Mouse (Mus musculus): Measurements from ENCODE around the gene Gm49358. TPM values are rescaled to one million over a fixed set of nuclear protein-coding genes. Genes with fewer than 3 reads are reported as not detected.

Gene Gm49358
- total and polyA plus RNA-seq, 3 experiments, result 2.0 TPM; not detected in 2

GRCm38 (mm10) chr10:86781641-86782040 lies 17.9 kb downstream of the Gm49358 start:
- Histone ChIP-seq H3K9ac (ENCODE audit: insufficient read depth, low read depth) (no peak overlapping the region), H3K27ac (ENCODE audit: insufficient read depth, low read depth) (no peak overlapping the region), H3K4me2 (ENCODE audit: insufficient read depth, low read depth, poor library complexity, severe bottlenecking) (no peak overlapping the region), H3K9me3 (replicated peaks; ENCODE audit: low read length) (no peaks in the 10 kb centered on the region), H3K4me1 (ENCODE audit: control insufficient read depth in 1 of 2, insufficient read depth in 2 of 2) (peaks cover 5 to 54% of the 10 kb centered on the region in 2 experiments; a peak in 3 of 4 replicates), H3K79me2 (replicated peaks; ENCODE audit: control insufficient read depth, extremely low read depth, insufficient read depth, poor library complexity, severe bottlenecking) (peaks cover 32% of the 10 kb centered on the region), H3K27me3 (replicated peaks) (no peaks in the 10 kb centered on the region), H3K4me3 (replicated peaks in 1 of 3; ENCODE audit: low read depth in 2 of 3, low read length in 2 of 3, poor library complexity in 1 of 3) (no peak overlapping the region), H3K36me3 (replicated peaks in 1 of 2; ENCODE audit: control insufficient read depth in 1 of 2, insufficient read depth in 1 of 2, low read length in 1 of 2) (peaks cover 0 to 2% of the 10 kb centered on the region in 2 experiments)
- in situ Hi-C loops (cut with MboI; ENCODE audit: low pct_ligation_motif_present, low pct_unique_long_range_greater_than_20kb, low sequenced_read_pairs) (no loop called here), dilution Hi-C loops (cut with MboI; ENCODE audit: extremely low pct_ligation_motif_present, extremely low pct_unique_long_range_greater_than_20kb, low sequenced_read_pairs) (no loop called here)
- DNase-seq (ENCODE audit: extremely low read depth), result no peak
- no peak for TF ChIP-seq NELFE (IDR thresholded peaks at IDR 0.05; ENCODE audit: low read depth, low read length)
- TF ChIP-seq CHD2 (IDR thresholded peaks at IDR 0.05; ENCODE audit: low read length), result no peak
- TF ChIP-seq JUND (conservative IDR thresholded peaks at IDR 0.05; ENCODE audit: low read depth, low read length), result no peak
- no peak for TF ChIP-seq MAX (IDR thresholded peaks at IDR 0.05; ENCODE audit: low read length)
- no peak for TF ChIP-seq SMC3 (IDR thresholded peaks at IDR 0.05; ENCODE audit: low read depth, low read length)
- no peak for TF ChIP-seq ZMIZ1 (IDR thresholded peaks at IDR 0.05; ENCODE audit: low read depth, low read length)
- no peak for TF ChIP-seq CHD1 (IDR thresholded peaks at IDR 0.05; ENCODE audit: low read depth, low read length)
- TF ChIP-seq ELF1 (IDR thresholded peaks at IDR 0.05; ENCODE audit: low read depth, low read length), result no peak
- no peak for TF ChIP-seq ETS1 (conservative IDR thresholded peaks at IDR 0.05; ENCODE audit: low read depth, low read length)
- no peak for TF ChIP-seq MEF2A (IDR thresholded peaks at IDR 0.05; ENCODE audit: borderline replicate concordance, low read depth, low read length)

- dilution Hi-C loops (cut with MboI; ENCODE audit: extremely low pct_ligation_motif_present, extremely low pct_unique_long_range_greater_than_20kb, low sequenced_read_pairs), result no loop called here
- TF ChIP-seq MEF2A (IDR thresholded peaks at IDR 0.05; ENCODE audit: borderline replicate concordance, low read depth, low read length), result no peak
- TF ChIP-seq RAD21 (IDR thresholded peaks at IDR 0.05; ENCODE audit: low read depth, low read length), result no peak
- no peak for TF ChIP-seq ZNF384 (IDR thresholded peaks at IDR 0.05; ENCODE audit: low read depth, low read length)
- no peak for TF ChIP-seq ETS1 (conservative IDR thresholded peaks at IDR 0.05; ENCODE audit: low read depth, low read length)
- no peak for TF ChIP-seq EP300 (IDR thresholded peaks at IDR 0.05; ENCODE audit: low read length)
- no peak for DNase-seq (ENCODE audit: extremely low read depth)
- no peaks in the 10 kb centered on the region for H3K27me3 ChIP-seq (replicated peaks)
- peaks cover 0 to 4% of the 10 kb centered on the region in 2 experiments for H3K36me3 ChIP-seq (replicated peaks in 1 of 2; ENCODE audit: control insufficient read depth in 1 of 2, insufficient read depth in 1 of 2, low read length in 1 of 2)
- H3K79me2 ChIP-seq (replicated peaks; ENCODE audit: control insufficient read depth, extremely low read depth, insufficient read depth, poor library complexity, severe bottlenecking), result peaks cover 37% of the 10 kb centered on the region
- H3K4me1 ChIP-seq (ENCODE audit: control insufficient read depth in 1 of 2, insufficient read depth in 2 of 2), result peaks cover 3 to 50% of the 10 kb centered on the region in 2 experiments; a peak in 3 of 4 replicates
- no peaks in the 10 kb centered on the region for H3K9me3 ChIP-seq (replicated peaks; ENCODE audit: low read length)
- H3K4me3 ChIP-seq (replicated peaks in 1 of 3; ENCODE audit: low read depth in 2 of 3, low read length in 2 of 3, poor library complexity in 1 of 3), result no peak overlapping the region
- H3K9ac ChIP-seq (ENCODE audit: insufficient read depth, low read depth), result no peak overlapping the region
- in situ Hi-C loops (cut with MboI; ENCODE audit: low pct_ligation_motif_present, low pct_unique_long_range_greater_than_20kb, low sequenced_read_pairs), result no loop called here
- H3K27ac ChIP-seq (ENCODE audit: insufficient read depth, low read depth), result no peak overlapping the region
- no peak overlapping the region for H3K4me2 ChIP-seq (ENCODE audit: insufficient read depth, low read depth, poor library complexity, severe bottlenecking)
Measured at GRCm38 (mm10) chr10:86782656-86783055, 18.9 kb downstream of the Gm49358 start.

DNA sequence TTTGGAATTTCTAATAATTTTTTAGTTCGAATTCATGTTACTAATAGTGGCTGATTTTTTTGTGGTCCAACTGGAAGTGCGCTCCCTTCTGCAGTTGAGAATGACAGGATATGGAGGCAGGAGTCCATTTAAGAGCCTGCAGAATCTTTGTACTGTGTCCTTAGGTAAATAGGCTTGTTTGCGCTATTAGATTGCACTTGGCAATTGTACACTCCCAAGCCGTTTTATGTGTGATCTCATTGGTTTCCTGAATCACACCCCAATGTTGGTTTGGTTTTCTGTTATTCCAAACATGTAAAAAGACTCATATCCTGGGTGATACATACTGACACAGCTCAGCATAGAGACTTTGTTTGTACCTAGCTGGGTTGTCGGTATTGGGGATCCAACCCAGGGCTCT lies 19.8 kb downstream of the Gm49358 start:
- no peak for TF ChIP-seq SMC3 (IDR thresholded peaks at IDR 0.05; ENCODE audit: low read depth, low read length)
- no peak for TF ChIP-seq MAZ (IDR thresholded peaks at IDR 0.05; ENCODE audit: low read depth, low read length)
- no peak for TF ChIP-seq EP300 (IDR thresholded peaks at IDR 0.05; ENCODE audit: low read length)
- TF ChIP-seq IRF4 (IDR thresholded peaks at IDR 0.05; ENCODE audit: low read depth, low read length), result no peak
- TF ChIP-seq MAX (IDR thresholded peaks at IDR 0.05; ENCODE audit: low read length), result no peak
- no peak for TF ChIP-seq PAX5 (IDR thresholded peaks at IDR 0.05; ENCODE audit: low read length)
- no peak for TF ChIP-seq POLR2AphosphoS2 (IDR thresholded peaks at IDR 0.05; ENCODE audit: low read depth, low read length)
- H3K9me3 ChIP-seq (replicated peaks; ENCODE audit: low read length), result no peaks in the 10 kb centered on the region
- no peak overlapping the region for H3K27ac ChIP-seq (ENCODE audit: insufficient read depth, low read depth)
- no peak overlapping the region for H3K9ac ChIP-seq (ENCODE audit: insufficient read depth, low read depth)
- no peak for DNase-seq (ENCODE audit: extremely low read depth)
- H3K27me3 ChIP-seq (replicated peaks), result no peaks in the 10 kb centered on the region
- peaks cover 37% of the 10 kb centered on the region for H3K79me2 ChIP-seq (replicated peaks; ENCODE audit: control insufficient read depth, extremely low read depth, insufficient read depth, poor library complexity, severe bottlenecking)
- H3K4me3 ChIP-seq (replicated peaks in 1 of 3; ENCODE audit: low read depth in 2 of 3, low read length in 2 of 3, poor library complexity in 1 of 3), result no peak overlapping the region
- in situ Hi-C loops (cut with MboI; ENCODE audit: low pct_ligation_motif_present, low pct_unique_long_range_greater_than_20kb, low sequenced_read_pairs) (no loop called here), dilution Hi-C loops (cut with MboI; ENCODE audit: extremely low pct_ligation_motif_present, extremely low pct_unique_long_range_greater_than_20kb, low sequenced_read_pairs) (no loop called here)
- peaks cover 3 to 52% of the 10 kb centered on the region in 2 experiments; a peak in 3 of 4 replicates for H3K4me1 ChIP-seq (ENCODE audit: control insufficient read depth in 1 of 2, insufficient read depth in 2 of 2)
- H3K36me3 ChIP-seq (replicated peaks in 1 of 2; ENCODE audit: control insufficient read depth in 1 of 2, insufficient read depth in 1 of 2, low read length in 1 of 2), result peaks cover 3 to 9% of the 10 kb centered on the region in 2 experiments
- H3K4me2 ChIP-seq (ENCODE audit: insufficient read depth, low read depth, poor library complexity, severe bottlenecking), result no peak overlapping the region

Data from CH12.LX (cell line).